Mouse (Mus musculus): Measurements from ENCODE around the gene Brms1. TPM values are rescaled to one million over a fixed set of nuclear protein-coding genes. Genes with fewer than 3 reads are reported as not detected.

Gene Brms1
- polyA plus RNA-seq, 1 experiment from 2014 or later: 43.5 TPM

DNA sequence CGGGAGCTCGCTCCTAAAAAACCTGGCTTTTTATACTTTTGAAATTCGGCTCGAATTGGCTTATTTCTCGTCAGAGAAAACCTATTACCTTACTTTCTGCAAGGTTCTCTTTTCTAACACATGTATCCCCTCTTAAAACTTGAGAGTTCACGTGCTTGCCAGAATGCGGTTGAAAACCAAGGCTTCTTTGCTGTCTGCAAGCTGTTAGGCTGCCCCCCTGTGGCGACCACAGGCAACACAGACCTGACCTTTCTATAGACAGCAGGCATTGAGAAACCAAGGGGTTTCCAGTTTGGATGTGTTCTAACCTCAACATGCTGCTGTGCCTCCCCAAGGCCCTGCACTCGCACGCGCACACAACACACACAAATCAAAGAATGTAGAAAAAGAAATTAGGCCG is 24.4 kb upstream of the Brms1 start:
- no peak overlapping the region for H3K4me2 ChIP-seq
- 24% methylated on average over 12 of the region's 12 CpGs for WGBS
- ATAC-seq (ENCODE audit: low read depth): no peak

DNA sequence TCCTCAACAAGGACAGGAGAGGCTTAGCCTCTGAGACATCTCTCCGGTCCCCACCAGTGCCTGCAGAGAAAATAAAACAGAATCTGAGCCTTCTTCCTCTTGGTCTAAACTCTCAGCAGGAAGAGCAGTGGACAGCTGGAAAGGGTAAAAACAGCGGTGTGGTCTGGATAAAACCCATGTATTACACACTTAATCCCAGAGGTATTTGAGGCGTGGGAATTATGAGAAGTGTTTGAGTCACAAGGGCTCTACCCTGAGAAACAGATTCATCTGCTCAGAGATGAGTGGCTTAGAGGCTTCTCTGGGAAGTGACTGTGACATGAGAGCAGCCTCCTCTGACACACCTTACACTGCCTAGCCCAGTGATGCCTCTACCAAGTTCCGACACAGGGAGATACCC is 23.5 kb upstream of the Brms1 start:
- Histone ChIP-seq H3K9me3 (no peaks in the 10 kb centered on the region), H3K4me3 (no peak overlapping the region)
- 89% methylated on average over 4 of the region's 4 CpGs for WGBS

More for the DNA sequence above, 24.4 kb upstream of the Brms1 start:
- Histone ChIP-seq H3K9me3 (no peaks in the 10 kb centered on the region), H3K4me1 (replicated peaks) (peaks cover 5% of the 10 kb centered on the region; the same call in 1 of the 2 replicates), H3K36me3 (no peaks in the 10 kb centered on the region), H3K4me3 (no peak overlapping the region), H3K27ac (replicated peaks) (peak overlapping the region; percentile 23; the same call in 1 of the 2 replicates), H3K9ac (no peak overlapping the region), H3K27me3 (no peaks in the 10 kb centered on the region; the same call in 1 of the 2 replicates)

DNA sequence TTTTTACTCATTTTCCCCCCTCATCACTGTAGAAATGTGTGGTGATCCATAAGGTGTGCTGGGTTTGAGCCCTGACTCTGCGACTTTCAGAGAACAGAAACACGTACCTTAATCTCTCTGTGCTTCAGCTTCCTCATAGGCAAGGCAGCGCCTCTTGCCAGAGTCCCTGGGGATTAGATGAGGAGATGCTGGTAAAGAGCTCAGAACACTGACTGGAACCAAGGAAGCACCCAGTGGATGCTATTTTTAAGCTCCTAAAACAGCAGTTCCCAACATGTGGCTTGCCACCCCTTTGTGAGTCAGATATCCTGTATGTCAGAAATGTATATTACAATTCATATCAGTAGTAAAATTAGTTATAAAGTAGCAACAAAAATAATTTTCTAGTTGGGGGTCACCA is 23.0 kb upstream of the Brms1 start:
- Histone ChIP-seq H3K27ac (replicated peaks) (no peak overlapping the region), H3K27me3 (no peaks in the 10 kb centered on the region; the same call in 1 of the 2 replicates), H3K36me3 (no peaks in the 10 kb centered on the region), H3K9me3 (no peaks in the 10 kb centered on the region), H3K4me1 (replicated peaks) (peaks cover 5% of the 10 kb centered on the region; the same call in 1 of the 2 replicates), H3K4me3 (no peak overlapping the region), H3K4me2 (no peak overlapping the region), H3K9ac (no peak overlapping the region)
- ATAC-seq (ENCODE audit: low read depth): no peak
- WGBS: 93% methylated on average over 3 of the region's 3 CpGs

More for the DNA sequence above, 23.5 kb upstream of the Brms1 start:
- no peaks in the 10 kb centered on the region for H3K36me3 ChIP-seq
- H3K4me2 ChIP-seq: no peak overlapping the region
- no peak overlapping the region for H3K27ac ChIP-seq (replicated peaks)
- no peak overlapping the region for H3K9ac ChIP-seq
- ATAC-seq (ENCODE audit: low read depth): no peak
- H3K4me1 ChIP-seq (replicated peaks): peaks cover 5% of the 10 kb centered on the region; the same call in 1 of the 2 replicates
- H3K27me3 ChIP-seq: no peaks in the 10 kb centered on the region; the same call in 1 of the 2 replicates

DNA sequence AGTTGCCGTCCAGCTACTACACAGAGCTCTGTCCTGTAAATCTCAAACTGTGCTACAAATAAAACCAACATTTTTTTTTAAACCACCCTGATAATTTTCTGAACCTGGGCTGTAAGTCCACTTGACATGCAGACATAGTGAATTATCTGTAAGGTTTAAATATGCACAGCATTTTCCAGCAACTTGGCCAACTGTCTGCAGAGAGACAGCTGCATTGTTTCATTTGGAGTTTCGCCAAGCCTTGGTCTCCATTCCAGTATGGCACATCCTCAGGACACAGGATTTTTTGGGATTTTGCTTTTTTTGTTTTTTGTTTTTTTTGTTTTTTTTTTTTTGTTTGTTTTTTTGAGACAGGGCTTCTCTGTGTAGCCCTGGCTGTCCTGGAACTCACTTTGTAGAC is 19.7 kb upstream of the Brms1 start:
- no peak for ATAC-seq (ENCODE audit: low read depth)
- Histone ChIP-seq H3K27ac (replicated peaks) (no peak overlapping the region), H3K4me3 (no peak overlapping the region), H3K9me3 (no peaks in the 10 kb centered on the region), H3K36me3 (0 out of 2 replicates have a peak, but pooled peaks cover 5% of the 10 kb centered on the region), H3K27me3 (no peaks in the 10 kb centered on the region; the same call in 1 of the 2 replicates), H3K4me1 (replicated peaks) (peaks cover 16% of the 10 kb centered on the region), H3K4me2 (no peak overlapping the region), H3K9ac (no peak overlapping the region)
- WGBS: 79% methylated on average over 2 of the region's 2 CpGs

DNA sequence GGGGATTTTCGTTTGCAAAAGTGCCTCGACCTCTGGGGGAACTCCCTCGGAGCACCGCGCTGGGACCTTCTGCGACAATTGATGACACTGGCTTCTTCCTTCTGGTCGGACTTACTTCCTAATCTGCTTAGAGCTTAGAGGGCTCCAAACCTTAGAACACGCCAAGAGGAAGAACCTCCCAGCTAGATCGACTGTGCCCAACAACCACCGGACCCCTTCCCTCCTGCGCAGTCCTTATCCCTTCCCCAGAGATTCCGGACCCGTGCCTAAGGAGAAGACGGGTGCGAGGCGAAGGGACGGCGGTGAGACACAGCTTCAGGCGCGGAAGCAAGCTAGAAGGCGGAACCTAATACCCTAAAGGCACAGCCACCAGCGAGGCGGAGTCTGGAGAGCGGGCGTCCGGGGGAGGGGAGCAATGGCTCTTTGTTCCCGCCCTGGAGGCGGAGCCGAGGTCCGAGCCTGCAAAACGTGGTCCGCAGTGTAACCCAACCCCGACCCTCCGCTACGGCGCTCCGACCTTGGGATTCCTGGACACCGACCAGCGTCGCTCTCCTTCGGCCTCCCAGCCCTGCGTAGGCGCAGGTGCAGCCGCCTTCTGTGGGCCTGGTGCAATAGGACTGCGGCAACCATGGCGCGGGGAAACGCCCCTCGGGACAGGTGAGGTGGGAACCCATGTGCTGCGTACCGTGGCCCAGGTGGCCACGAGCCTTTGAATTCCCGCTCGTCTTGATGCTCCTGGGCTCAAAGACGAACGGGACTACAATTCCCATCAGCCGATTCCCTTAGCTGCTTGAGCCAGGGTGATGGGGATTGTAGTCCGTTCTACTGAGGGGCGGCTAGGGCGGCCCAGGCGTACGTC is 17.3 kb upstream of the Brms1 start, which contains the start of gene Slc29a2:
Gene Slc29a2, plus strand, starts transcription at position 240 of the 859 bp plus-strand sequence.
- ATAC-seq (ENCODE audit: low read depth): peak; percentile 95
- peak within 1 kb of the TSS; percentile 76 for H3K4me3 ChIP-seq
- no peaks in the 10 kb centered on the region for H3K9me3 ChIP-seq
- peaks cover 27% of the 10 kb centered on the region for H3K36me3 ChIP-seq
- peak within 1 kb of the TSS; percentile 92 for H3K27ac ChIP-seq (replicated peaks)
- no peaks in the 10 kb centered on the region for H3K27me3 ChIP-seq
- H3K9ac ChIP-seq: peak within 1 kb of the TSS; percentile 87
- WGBS: under 1% methylated on average over 62 of the region's 62 CpGs
- peak within 1 kb of the TSS; percentile 78 for H3K4me2 ChIP-seq
- H3K4me1 ChIP-seq (replicated peaks): peaks cover 13% of the 10 kb centered on the region

DNA sequence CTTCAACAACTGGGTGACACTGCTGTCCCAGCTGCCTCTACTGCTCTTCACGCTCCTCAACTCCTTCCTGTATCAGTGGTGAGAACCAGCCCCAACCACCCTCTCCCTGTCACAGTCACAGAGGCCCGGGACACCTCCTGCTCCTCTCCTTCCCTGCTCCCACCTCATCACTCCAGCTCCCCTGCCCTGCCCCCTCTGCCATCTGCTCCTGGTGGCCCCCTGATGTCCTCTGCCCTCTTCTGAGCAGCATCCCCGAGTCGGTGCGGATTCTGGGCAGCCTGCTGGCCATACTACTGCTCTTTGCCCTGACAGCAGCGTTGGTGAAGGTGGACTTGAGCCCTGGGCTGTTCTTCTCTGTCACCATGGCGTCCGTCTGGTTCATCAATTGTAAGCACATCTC is 15.0 kb upstream of the Brms1 start:
- no peak overlapping the region for H3K27ac ChIP-seq (replicated peaks)
- no peak overlapping the region for H3K4me3 ChIP-seq
- peaks cover 48% of the 10 kb centered on the region for H3K36me3 ChIP-seq
- ATAC-seq (ENCODE audit: low read depth): no peak
- H3K4me2 ChIP-seq: no peak overlapping the region
- 92% methylated on average over 8 of the region's 8 CpGs for WGBS
- no peak overlapping the region for H3K9ac ChIP-seq
- peaks cover 13% of the 10 kb centered on the region for H3K4me1 ChIP-seq (replicated peaks)
- no peaks in the 10 kb centered on the region for H3K27me3 ChIP-seq
- H3K9me3 ChIP-seq: no peaks in the 10 kb centered on the region

DNA sequence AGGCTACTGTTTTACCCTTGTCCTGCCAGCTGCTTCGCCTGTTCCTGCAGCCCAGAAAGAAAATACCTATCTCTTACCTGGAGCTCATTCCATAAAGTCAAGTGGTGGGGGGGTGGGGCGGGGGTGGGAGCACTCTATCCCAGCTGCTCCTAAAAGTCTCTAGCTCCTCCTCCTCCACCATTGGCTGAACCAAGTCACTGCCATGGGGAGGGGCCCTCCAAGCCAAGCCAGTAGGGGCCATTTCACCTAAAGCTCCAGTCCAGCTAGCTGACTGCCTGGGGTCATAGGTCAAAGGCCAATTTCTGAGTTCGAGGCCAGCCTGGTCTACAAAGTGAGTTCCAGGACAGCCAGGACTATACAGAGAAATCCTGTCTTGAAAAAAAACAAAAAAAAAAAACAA is 8.5 kb upstream of the Brms1 start:
- no peak for ATAC-seq (ENCODE audit: low read depth)
- H3K4me2 ChIP-seq: no peak overlapping the region
- H3K4me3 ChIP-seq: no peak overlapping the region
- 80% methylated on average over 3 of the region's 3 CpGs for WGBS
- H3K27me3 ChIP-seq: no peaks in the 10 kb centered on the region
- H3K4me1 ChIP-seq (replicated peaks): peaks cover 3% of the 10 kb centered on the region
- H3K36me3 ChIP-seq: peaks cover 41% of the 10 kb centered on the region
- H3K9me3 ChIP-seq: no peaks in the 10 kb centered on the region
- no peak overlapping the region for H3K9ac ChIP-seq
- no peak overlapping the region for H3K27ac ChIP-seq (replicated peaks)

DNA sequence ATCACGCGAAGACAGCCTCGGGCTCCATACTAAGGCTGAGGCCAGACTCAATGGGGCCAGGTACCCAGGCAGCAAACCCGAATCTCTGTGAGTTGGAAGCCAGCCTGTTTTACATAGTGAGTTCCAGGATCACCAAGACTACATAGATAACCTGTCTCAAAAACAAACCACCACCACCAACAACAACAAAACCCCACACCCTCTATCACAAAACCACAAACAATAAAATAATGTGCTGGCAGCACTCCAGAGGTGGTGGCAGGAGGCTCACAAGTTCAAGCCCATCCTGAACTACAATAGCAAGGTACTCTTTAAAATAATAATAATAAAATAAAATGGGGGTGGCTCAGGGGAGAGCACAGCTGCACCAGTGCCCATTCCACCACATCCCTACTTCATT is 4.6 kb upstream of the Brms1 start:
- no peak overlapping the region for H3K27ac ChIP-seq (replicated peaks)
- WGBS: 84% methylated on average over 4 of the region's 4 CpGs
- no peaks in the 10 kb centered on the region for H3K27me3 ChIP-seq
- no peak overlapping the region for H3K4me3 ChIP-seq
- 0 out of 2 replicates have a peak overlapping the region, but pooled peaks have one; percentile 14 for H3K9ac ChIP-seq
- H3K4me2 ChIP-seq: no peak overlapping the region
- peaks cover 6% of the 10 kb centered on the region for H3K36me3 ChIP-seq
- peaks cover 26% of the 10 kb centered on the region for H3K4me1 ChIP-seq (replicated peaks)
- no peaks in the 10 kb centered on the region for H3K9me3 ChIP-seq
- ATAC-seq (ENCODE audit: low read depth): no peak

DNA sequence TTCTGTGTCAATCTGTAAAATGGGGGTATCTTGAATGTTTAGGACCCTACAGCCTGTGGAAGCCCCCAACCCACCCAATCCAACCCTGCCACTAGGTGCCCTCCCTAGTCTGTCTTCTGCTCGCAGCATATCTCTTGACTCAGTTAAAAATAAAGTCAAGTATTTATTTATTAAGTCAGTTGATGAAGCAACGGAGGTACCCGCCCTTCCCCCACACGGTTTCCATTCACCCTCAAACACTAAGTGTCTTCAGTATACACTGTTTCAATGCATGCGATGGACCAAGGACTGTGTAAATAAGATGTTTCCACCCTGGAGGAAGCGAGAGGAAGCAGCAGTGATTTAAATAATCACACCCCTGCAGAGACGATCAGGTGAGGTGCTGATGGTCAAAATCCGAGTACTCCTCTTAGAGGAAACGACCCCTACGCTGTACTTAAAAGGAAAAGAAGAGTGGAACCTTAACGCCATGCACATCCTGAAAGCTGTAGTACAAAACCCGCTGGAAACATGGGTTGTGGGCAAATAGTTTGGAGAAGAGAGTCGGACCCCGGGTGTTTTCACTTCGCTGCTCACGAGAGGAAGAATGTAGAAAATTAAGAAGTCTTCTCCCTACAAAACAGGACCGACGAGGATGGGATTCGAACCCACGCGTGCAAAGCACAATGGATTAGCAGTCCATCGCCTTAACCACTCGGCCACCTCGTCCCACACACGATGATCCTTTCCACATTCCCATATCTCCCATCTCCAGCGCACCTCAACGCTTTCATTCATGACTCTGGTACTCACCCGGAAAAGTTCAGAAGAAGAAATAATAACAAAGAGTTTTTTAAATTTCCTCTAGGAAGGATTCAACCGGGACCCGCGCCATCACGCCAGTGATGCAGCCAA is 3.2 kb upstream of the Brms1 start:
- 6% methylated on average over 32 of the region's 32 CpGs for WGBS
- ATAC-seq (ENCODE audit: low read depth): peak; percentile 48
- peak overlapping the region; percentile 89 for H3K4me3 ChIP-seq
- H3K4me2 ChIP-seq: peak overlapping the region; percentile 89
- H3K27ac ChIP-seq (replicated peaks): peak overlapping the region; percentile 91
- H3K9ac ChIP-seq: peak overlapping the region; percentile 97
- H3K9me3 ChIP-seq: no peaks in the 10 kb centered on the region
- H3K4me1 ChIP-seq (replicated peaks): peaks cover 40% of the 10 kb centered on the region
- 0 out of 2 replicates have a peak, but pooled peaks cover 6% of the 10 kb centered on the region for H3K36me3 ChIP-seq
- H3K27me3 ChIP-seq: no peaks in the 10 kb centered on the region

DNA sequence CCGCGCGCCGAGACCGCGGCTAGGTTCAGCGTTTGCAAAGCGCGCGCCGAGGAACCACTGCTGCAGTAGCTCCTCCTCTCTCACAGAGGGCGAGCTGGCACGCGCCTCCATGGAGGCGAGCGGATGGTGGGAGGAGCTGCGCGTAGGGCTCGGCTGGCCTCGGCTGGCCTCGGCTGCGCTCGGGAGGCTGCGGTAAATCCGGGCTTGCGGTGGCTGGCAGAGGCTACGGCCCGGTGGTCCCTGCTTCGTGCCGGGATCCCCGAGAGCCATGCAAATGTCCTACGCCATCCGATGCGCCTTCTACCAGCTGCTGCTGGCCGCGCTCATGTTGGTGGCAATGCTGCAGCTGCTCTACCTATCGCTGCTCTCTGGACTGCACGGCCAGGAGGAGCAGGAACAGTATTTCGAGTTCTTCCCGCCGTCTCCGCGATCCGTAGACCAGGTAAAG is 2.4 kb upstream of the Brms1 start, which contains the start of the genes B4gat1 and AC124502.3:
Gene B4gat1, plus strand, starts transcription at position 118 of the 448 bp plus-strand sequence.
Gene AC124502.3, plus strand, starts transcription at position 183 of the 448 bp plus-strand sequence.
- Histone ChIP-seq H3K4me2 (peak within 1 kb of the TSS; percentile 89), H3K4me3 (peak within 1 kb of the TSS; percentile 89), H3K4me1 (replicated peaks) (peaks cover 41% of the 10 kb centered on the region), H3K27ac (replicated peaks) (peak within 1 kb of the TSS; percentile 91), H3K9ac (peak within 1 kb of the TSS; percentile 97), H3K9me3 (no peaks in the 10 kb centered on the region), H3K36me3 (peaks cover 12% of the 10 kb centered on the region), H3K27me3 (no peaks in the 10 kb centered on the region)
- under 1% methylated on average over 44 of the region's 44 CpGs for WGBS
- peak; percentile 90 for ATAC-seq (ENCODE audit: low read depth)

DNA sequence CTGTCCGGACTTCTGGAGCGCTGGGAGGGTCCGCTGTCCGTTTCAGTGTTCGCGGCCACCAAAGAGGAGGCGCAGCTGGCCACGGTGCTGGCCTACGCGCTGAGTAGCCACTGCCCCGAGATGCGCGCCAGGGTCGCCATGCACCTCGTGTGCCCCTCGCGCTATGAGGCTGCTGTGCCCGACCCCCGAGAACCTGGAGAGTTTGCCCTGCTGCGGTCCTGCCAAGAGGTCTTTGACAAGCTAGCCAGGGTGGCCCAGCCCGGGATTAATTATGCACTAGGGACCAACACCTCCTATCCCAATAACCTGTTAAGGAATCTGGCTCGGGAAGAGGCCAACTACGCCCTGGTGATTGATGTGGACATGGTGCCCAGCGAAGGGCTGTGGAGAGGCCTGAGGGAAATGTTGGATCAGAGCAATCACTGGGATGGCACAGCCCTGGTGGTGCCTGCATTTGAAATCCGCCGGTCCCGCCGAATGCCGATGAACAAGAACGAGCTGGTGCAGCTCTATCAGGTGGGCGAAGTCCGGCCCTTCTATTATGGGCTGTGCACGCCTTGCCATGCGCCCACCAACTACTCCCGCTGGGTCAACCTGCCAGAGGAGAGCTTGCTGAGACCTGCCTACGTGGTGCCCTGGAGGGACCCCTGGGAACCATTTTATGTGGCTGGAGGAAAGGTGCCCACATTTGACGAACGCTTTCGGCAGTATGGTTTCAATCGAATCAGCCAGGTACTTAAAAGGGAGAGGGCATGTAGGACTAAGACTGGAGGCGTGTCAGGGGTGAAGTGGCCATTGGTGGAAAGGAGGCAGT is 1.6 kb upstream of the Brms1 start:
- Histone ChIP-seq H3K36me3 (peaks cover 17% of the 10 kb centered on the region), H3K27me3 (no peaks in the 10 kb centered on the region)
- 12% methylated on average over 41 of the region's 41 CpGs for WGBS

More for the DNA sequence above, 1.6 kb upstream of the Brms1 start:
- peaks cover 41% of the 10 kb centered on the region for H3K4me1 ChIP-seq (replicated peaks)
- no peaks in the 10 kb centered on the region for H3K9me3 ChIP-seq
- peak overlapping the region; percentile 91 for H3K27ac ChIP-seq (replicated peaks)
- H3K4me3 ChIP-seq: peak overlapping the region; percentile 89
- H3K9ac ChIP-seq: peak overlapping the region; percentile 97
- peak overlapping the region; percentile 89 for H3K4me2 ChIP-seq
- peak; percentile 25 for ATAC-seq (ENCODE audit: low read depth)
